Mouse (Mus musculus): ENCODE results near the gene Syn3.

DNA sequence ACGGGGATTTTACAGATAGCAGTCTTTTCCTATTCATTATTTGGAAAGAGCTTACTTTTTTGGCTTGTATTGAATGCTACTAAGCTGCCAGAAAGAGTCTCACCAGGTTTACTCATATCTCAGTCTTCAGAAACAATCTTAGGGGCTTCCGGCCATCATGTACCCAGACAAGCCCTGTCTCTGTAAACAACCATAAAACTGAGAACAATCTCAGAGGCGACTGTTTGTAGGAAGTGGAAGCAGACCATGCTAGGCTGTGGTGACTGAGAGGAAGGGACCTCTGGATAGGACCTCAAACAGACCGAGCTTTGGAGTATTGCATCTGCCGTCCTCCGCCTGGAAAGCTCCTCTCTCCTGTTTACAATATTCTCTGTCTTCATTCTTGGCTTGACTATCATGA, 400.3 kb downstream of the Syn3 start:
- TF ChIP-seq CTCF (IDR thresholded peaks at IDR 0.05; ENCODE audit: borderline replicate concordance, extremely low read depth, insufficient read depth, insufficient read length) (no peak), POLR2A (IDR thresholded peaks at IDR 0.05; ENCODE audit: borderline replicate concordance, extremely low read depth, insufficient read depth, insufficient read length, poor library complexity, severe bottlenecking) (no peak)
